Mouse (Mus musculus): Measurements from ENCODE around the gene Exoc2. TPM values are rescaled to one million over a fixed set of nuclear protein-coding genes. Genes with fewer than 3 reads are reported as not detected.

The Exoc2 gene
- 10 to 100 TPM; 59.1 to 62.6 TPM for total RNA-seq (2023)

DNA sequence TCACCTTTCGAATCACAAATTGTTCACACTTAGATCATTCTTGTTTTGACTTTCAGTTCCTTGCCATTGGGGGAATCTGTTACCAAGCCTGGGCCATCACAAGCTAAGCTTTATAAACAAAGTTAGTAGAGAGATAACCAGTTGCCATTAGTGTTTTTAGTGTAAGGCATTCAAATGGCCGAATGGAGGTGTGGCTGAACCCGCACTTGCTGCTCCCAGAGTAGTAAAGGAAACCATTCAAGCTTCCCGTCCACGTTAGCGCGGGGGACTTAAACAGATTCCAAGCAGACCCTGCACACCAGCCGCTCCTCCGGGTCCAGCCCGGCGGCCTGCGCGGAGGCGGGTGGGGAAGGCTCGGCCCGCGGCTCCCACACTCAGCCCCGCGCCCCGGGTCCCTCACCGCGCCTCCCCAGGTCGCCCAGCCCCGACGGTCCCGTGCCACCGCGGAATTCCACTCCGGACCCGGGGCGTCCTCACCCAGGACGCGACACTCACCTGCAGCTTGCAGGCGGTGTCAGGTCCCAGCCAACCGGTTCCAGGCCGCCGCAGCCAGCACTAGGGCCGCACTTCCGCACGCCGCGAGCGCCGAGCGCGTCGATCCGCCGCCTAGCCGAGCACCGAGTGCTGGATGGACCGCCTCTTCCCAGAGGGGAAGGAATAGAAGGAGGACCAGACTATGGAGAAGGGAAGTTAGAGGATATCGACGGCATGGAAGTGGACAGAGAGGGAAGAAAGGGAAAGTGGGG is at the start of gene Exoc2, which contains the start of gene Gm5447:
TSS of gene Exoc2 (minus strand) at position 593 of the 746 bp plus-strand sequence.
TSS of gene Gm5447 (plus strand) at position 704 of the 746 bp plus-strand sequence.

DNA sequence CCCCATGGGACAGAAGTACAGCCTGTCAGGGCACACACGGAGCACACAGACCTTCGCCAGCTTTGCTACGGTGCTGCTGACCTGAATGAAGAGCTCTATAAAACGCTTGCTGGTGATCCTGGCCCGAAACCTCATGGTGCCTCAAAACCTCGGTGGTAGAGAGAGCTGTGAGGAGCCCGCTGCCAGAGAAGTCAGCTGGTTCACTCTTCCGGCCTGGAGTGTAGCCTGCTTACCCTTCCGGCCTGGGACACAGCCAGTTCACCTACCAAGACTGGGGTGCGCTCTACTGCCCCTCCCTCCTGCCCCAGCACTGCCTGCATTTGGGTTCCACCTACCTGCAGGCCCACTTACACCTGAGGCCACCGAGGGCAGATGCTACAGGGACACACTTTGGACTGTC is 26.4 kb downstream of the Exoc2 start, which contains the start of gene Hus1b:
TSS of gene Hus1b (minus strand) at position 220 of the 400 bp plus-strand sequence.

Other genes with a start within 250 kb of the Exoc2 start
- 10 to 100 TPM; 11.1 to 14.8 TPM for gene Irf4, start 224.9 kb downstream of the Exoc2 start, total RNA-seq (2023)
- gene Hus1b, start 26.3 kb downstream of the Exoc2 start, total RNA-seq (2023) = 1 to 10 TPM; 1.3 to 1.6 TPM
- gene Gm5447, start 111 bp upstream of the Exoc2 start, total RNA-seq (2023) = not detected

Data from neutrophil, adult 83 days (primary cell).